Mouse (Mus musculus): ENCODE measurements around the gene Zfp629. TPM values are rescaled to one million over a fixed set of nuclear protein-coding genes. Genes with fewer than 3 reads are reported as not detected.
A peak's percentile ranks its signal among the peaks of the same experiment; 100 is the strongest.
"Not testable (repeated sequence)": the region's sequence is repeated elsewhere in the genome, so short reads cannot be mapped to it uniquely, and the experiment has no call there.

The Zfp629 gene
- polyA plus RNA-seq, 1 experiment from 2014 or later, result 23.5 TPM

GRCm38 (mm10) chr7:127648516-127649201 lies 33.1 kb upstream of the Zfp629 start:
- no peaks in the 10 kb centered on the region for H3K4me1 ChIP-seq (ENCODE audit: control insufficient read depth, insufficient read depth, low read length)
- no peak overlapping the region for H3K27ac ChIP-seq (ENCODE audit: low read depth, low read length)
- H3K4me2 ChIP-seq (replicated peaks; ENCODE audit: low read depth, low read length), result no peak overlapping the region
- no peak overlapping the region for H3K4me3 ChIP-seq (ENCODE audit: low read length)
- no peaks in the 10 kb centered on the region for H3K36me3 ChIP-seq (ENCODE audit: control insufficient read depth, insufficient read depth, low read length)
- 63% methylated on average over 4 of the region's 4 CpGs for WGBS
- H3K27me3 ChIP-seq (ENCODE audit: control insufficient read depth, insufficient read depth, low read length), result no peaks in the 10 kb centered on the region
- no peaks in the 10 kb centered on the region for H3K9me3 ChIP-seq (ENCODE audit: control insufficient read depth, low read length)
- H3K9ac ChIP-seq (ENCODE audit: low read depth, low read length), result no peak overlapping the region
- no peak for ATAC-seq (ENCODE audit: low FRiP score, low TSS enrichment)

GRCm38 (mm10) chr7:127647576-127647975 lies 32.0 kb upstream of the Zfp629 start:
- not testable (repeated sequence) for H3K4me1 ChIP-seq (ENCODE audit: control insufficient read depth, insufficient read depth, low read length); H3K9me3 ChIP-seq (ENCODE audit: control insufficient read depth, low read length); H3K4me3 ChIP-seq (ENCODE audit: low read length); H3K36me3 ChIP-seq (ENCODE audit: control insufficient read depth, insufficient read depth, low read length); H3K27me3 ChIP-seq (ENCODE audit: control insufficient read depth, insufficient read depth, low read length); ATAC-seq (ENCODE audit: low FRiP score, low TSS enrichment); H3K27ac ChIP-seq (ENCODE audit: low read depth, low read length); H3K9ac ChIP-seq (ENCODE audit: low read depth, low read length); H3K4me2 ChIP-seq (replicated peaks; ENCODE audit: low read depth, low read length)
- 96% methylated on average over 7 of the region's 7 CpGs for WGBS

- H3K4me3 ChIP-seq (ENCODE audit: low read length), result no peak overlapping the region
- H3K9me3 ChIP-seq (ENCODE audit: control insufficient read depth, low read length), result no peaks in the 10 kb centered on the region
- 92% methylated on average over 4 of the region's 4 CpGs for WGBS
- no peak overlapping the region for H3K4me2 ChIP-seq (replicated peaks; ENCODE audit: low read depth, low read length)
- no peaks in the 10 kb centered on the region for H3K36me3 ChIP-seq (ENCODE audit: control insufficient read depth, insufficient read depth, low read length)
- H3K27ac ChIP-seq (ENCODE audit: low read depth, low read length), result no peak overlapping the region
- no peak for ATAC-seq (ENCODE audit: low FRiP score, low TSS enrichment)
- H3K27me3 ChIP-seq (ENCODE audit: control insufficient read depth, insufficient read depth, low read length), result no peaks in the 10 kb centered on the region
- no peak overlapping the region for H3K9ac ChIP-seq (ENCODE audit: low read depth, low read length)
- no peaks in the 10 kb centered on the region for H3K4me1 ChIP-seq (ENCODE audit: control insufficient read depth, insufficient read depth, low read length)
These were observed 30.8 kb upstream of the Zfp629 start for GRCm38 (mm10) chr7:127646363-127646762.

- Histone ChIP-seq H3K9me3 (ENCODE audit: control insufficient read depth, low read length) (no peaks in the 10 kb centered on the region), H3K36me3 (ENCODE audit: control insufficient read depth, insufficient read depth, low read length) (no peaks in the 10 kb centered on the region), H3K4me3 (ENCODE audit: low read length) (no peak overlapping the region), H3K4me1 (ENCODE audit: control insufficient read depth, insufficient read depth, low read length) (no peaks in the 10 kb centered on the region), H3K27ac (ENCODE audit: low read depth, low read length) (no peak overlapping the region), H3K27me3 (ENCODE audit: control insufficient read depth, insufficient read depth, low read length) (no peaks in the 10 kb centered on the region), H3K4me2 (replicated peaks; ENCODE audit: low read depth, low read length) (no peak overlapping the region), H3K9ac (ENCODE audit: low read depth, low read length) (no peak overlapping the region)
- 79% methylated on average over 4 of the region's 4 CpGs for WGBS
- ATAC-seq (ENCODE audit: low FRiP score, low TSS enrichment), result no peak
These were observed 26.7 kb upstream of the Zfp629 start for GRCm38 (mm10) chr7:127642254-127642653.

- no peaks in the 10 kb centered on the region for H3K9me3 ChIP-seq (ENCODE audit: control insufficient read depth, low read length)
- H3K27me3 ChIP-seq (ENCODE audit: control insufficient read depth, insufficient read depth, low read length), result no peaks in the 10 kb centered on the region
- WGBS, result 39% methylated on average over 4 of the region's 4 CpGs
- H3K36me3 ChIP-seq (ENCODE audit: control insufficient read depth, insufficient read depth, low read length), result no peaks in the 10 kb centered on the region
- no peak for ATAC-seq (ENCODE audit: low FRiP score, low TSS enrichment)
- no peak overlapping the region for H3K4me3 ChIP-seq (ENCODE audit: low read length)
- H3K27ac ChIP-seq (ENCODE audit: low read depth, low read length), result no peak overlapping the region
- H3K4me1 ChIP-seq (ENCODE audit: control insufficient read depth, insufficient read depth, low read length), result no peaks in the 10 kb centered on the region
- H3K4me2 ChIP-seq (replicated peaks; ENCODE audit: low read depth, low read length), result no peak overlapping the region
- no peak overlapping the region for H3K9ac ChIP-seq (ENCODE audit: low read depth, low read length)
These were observed 25.7 kb upstream of the Zfp629 start for GRCm38 (mm10) chr7:127641260-127641659.

GRCm38 (mm10) chr7:127636963-127637362 lies 21.4 kb upstream of the Zfp629 start:
- Histone ChIP-seq H3K4me3 (ENCODE audit: low read length) (peak overlapping the region; percentile 51), H3K27me3 (ENCODE audit: control insufficient read depth, insufficient read depth, low read length) (no peaks in the 10 kb centered on the region), H3K27ac (ENCODE audit: low read depth, low read length) (no peak overlapping the region), H3K9ac (ENCODE audit: low read depth, low read length) (peak overlapping the region; percentile 58), H3K9me3 (ENCODE audit: control insufficient read depth, low read length) (no peaks in the 10 kb centered on the region), H3K4me1 (ENCODE audit: control insufficient read depth, insufficient read depth, low read length) (no peaks in the 10 kb centered on the region), H3K4me2 (replicated peaks; ENCODE audit: low read depth, low read length) (peak overlapping the region; percentile 56), H3K36me3 (ENCODE audit: control insufficient read depth, insufficient read depth, low read length) (no peaks in the 10 kb centered on the region)
- 1% methylated on average over 27 of the region's 27 CpGs for WGBS
- ATAC-seq (ENCODE audit: low FRiP score, low TSS enrichment), result peak; percentile 88

GRCm38 (mm10) chr7:127631416-127631815 lies 15.8 kb upstream of the Zfp629 start:
- no peak overlapping the region for H3K9ac ChIP-seq (ENCODE audit: low read depth, low read length)
- ATAC-seq (ENCODE audit: low FRiP score, low TSS enrichment), result no peak
- H3K4me2 ChIP-seq (replicated peaks; ENCODE audit: low read depth, low read length), result no peak overlapping the region
- H3K4me1 ChIP-seq (ENCODE audit: control insufficient read depth, insufficient read depth, low read length), result no peaks in the 10 kb centered on the region
- 91% methylated on average over 4 of the region's 4 CpGs for whole genome bisulfite sequencing
- H3K27ac ChIP-seq (ENCODE audit: low read depth, low read length), result no peak overlapping the region
- H3K27me3 ChIP-seq (ENCODE audit: control insufficient read depth, insufficient read depth, low read length), result no peaks in the 10 kb centered on the region
- no peak overlapping the region for H3K4me3 ChIP-seq (ENCODE audit: low read length)
- no peaks in the 10 kb centered on the region for H3K9me3 ChIP-seq (ENCODE audit: control insufficient read depth, low read length)
- H3K36me3 ChIP-seq (ENCODE audit: control insufficient read depth, insufficient read depth, low read length), result no peaks in the 10 kb centered on the region

GRCm38 (mm10) chr7:127628646-127629045 lies 13.0 kb upstream of the Zfp629 start:
- ATAC-seq (ENCODE audit: low FRiP score, low TSS enrichment), result no peak
- no peak overlapping the region for H3K4me3 ChIP-seq (ENCODE audit: low read length)
- WGBS, result 72% methylated on average over 5 of the region's 5 CpGs

GRCm38 (mm10) chr7:127626471-127626870 lies 10.9 kb upstream of the Zfp629 start:
- Histone ChIP-seq H3K27ac (ENCODE audit: low read depth, low read length) (no peak overlapping the region), H3K27me3 (ENCODE audit: control insufficient read depth, insufficient read depth, low read length) (no peaks in the 10 kb centered on the region), H3K9ac (ENCODE audit: low read depth, low read length) (no peak overlapping the region), H3K36me3 (ENCODE audit: control insufficient read depth, insufficient read depth, low read length) (no peaks in the 10 kb centered on the region), H3K9me3 (ENCODE audit: control insufficient read depth, low read length) (no peaks in the 10 kb centered on the region), H3K4me2 (replicated peaks; ENCODE audit: low read depth, low read length) (no peak overlapping the region), H3K4me1 (ENCODE audit: control insufficient read depth, insufficient read depth, low read length) (no peaks in the 10 kb centered on the region), H3K4me3 (ENCODE audit: low read length) (no peak overlapping the region)
- ATAC-seq (ENCODE audit: low FRiP score, low TSS enrichment), result no peak
- 91% methylated on average over 4 of the region's 4 CpGs for WGBS

More at GRCm38 (mm10) chr7:127628646-127629045, 13.0 kb upstream of the Zfp629 start:
- Histone ChIP-seq H3K27me3 (ENCODE audit: control insufficient read depth, insufficient read depth, low read length) (no peaks in the 10 kb centered on the region), H3K4me2 (replicated peaks; ENCODE audit: low read depth, low read length) (no peak overlapping the region), H3K36me3 (ENCODE audit: control insufficient read depth, insufficient read depth, low read length) (no peaks in the 10 kb centered on the region), H3K27ac (ENCODE audit: low read depth, low read length) (no peak overlapping the region), H3K9ac (ENCODE audit: low read depth, low read length) (no peak overlapping the region), H3K9me3 (ENCODE audit: control insufficient read depth, low read length) (no peaks in the 10 kb centered on the region), H3K4me1 (ENCODE audit: control insufficient read depth, insufficient read depth, low read length) (no peaks in the 10 kb centered on the region)

All from kidney, embryonic 14.5 days (tissue).